Mouse (Mus musculus) liver (tissue): ENCODE data around the gene Ciao1.
"Not testable (repeated sequence)": the region's sequence is repeated elsewhere in the genome, so short reads cannot be mapped to it uniquely, and the experiment has no call there.

Experiments
- DNase-seq: peaks from one replicate; pipeline ENCODE4 v3.0.0-alpha.2; 2020; ENCODE audit warnings: mixed read lengths

The Ciao1 gene

DNA sequence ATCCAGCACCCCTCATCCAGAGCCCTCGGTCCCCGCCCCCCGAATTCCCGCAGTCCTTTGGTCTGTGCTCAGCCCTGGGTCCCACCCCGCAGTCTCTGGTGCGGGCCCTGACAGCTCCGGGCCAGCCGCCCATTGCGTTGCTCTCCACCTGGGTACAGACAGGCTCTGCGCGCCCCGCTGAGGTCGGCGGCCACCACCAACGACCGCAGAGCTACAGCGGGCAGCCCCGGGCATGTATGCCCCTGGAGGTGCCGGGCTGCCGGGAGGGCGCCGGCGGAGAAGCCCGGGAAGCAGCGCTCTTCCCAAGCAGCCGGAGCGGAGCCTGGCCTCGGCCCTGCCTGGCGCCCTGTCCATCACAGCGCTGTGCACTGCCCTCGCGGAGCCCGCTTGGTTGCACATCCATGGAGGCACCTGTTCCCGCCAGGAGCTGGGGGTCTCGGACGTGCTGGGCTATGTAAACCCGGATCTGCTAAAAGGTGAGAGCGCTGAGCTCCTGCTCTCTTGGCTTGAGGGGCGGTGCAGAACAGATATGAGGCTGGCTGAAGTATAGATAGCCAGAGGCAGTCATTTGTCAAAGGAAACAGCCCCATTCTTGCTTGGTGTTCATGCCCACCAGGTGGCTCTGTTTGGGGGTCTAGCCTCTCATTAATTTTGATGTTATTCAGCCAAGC is 853 bp upstream of the Ciao1 start:
- peak; percentile 70 for DNase-seq

DNA sequence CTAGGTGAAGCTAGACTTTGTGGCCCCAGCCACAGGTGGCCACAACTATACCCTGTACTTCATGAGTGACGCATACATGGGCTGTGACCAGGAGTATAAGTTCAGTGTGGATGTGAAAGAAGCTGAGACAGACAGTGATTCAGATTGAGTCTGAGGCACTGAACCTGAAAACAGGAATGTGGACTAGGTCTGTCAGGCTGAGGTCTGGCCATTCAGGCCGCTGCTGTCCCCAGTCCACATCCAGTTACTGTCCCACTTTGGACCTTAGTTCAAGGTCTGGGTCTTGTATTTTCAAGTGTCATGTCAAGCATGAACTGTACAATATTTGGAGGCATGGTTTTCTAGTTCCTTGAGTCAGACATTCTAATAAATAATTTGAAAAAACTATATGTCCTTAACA is 7.6 kb downstream of the Ciao1 start:
- no peak for DNase-seq

DNA sequence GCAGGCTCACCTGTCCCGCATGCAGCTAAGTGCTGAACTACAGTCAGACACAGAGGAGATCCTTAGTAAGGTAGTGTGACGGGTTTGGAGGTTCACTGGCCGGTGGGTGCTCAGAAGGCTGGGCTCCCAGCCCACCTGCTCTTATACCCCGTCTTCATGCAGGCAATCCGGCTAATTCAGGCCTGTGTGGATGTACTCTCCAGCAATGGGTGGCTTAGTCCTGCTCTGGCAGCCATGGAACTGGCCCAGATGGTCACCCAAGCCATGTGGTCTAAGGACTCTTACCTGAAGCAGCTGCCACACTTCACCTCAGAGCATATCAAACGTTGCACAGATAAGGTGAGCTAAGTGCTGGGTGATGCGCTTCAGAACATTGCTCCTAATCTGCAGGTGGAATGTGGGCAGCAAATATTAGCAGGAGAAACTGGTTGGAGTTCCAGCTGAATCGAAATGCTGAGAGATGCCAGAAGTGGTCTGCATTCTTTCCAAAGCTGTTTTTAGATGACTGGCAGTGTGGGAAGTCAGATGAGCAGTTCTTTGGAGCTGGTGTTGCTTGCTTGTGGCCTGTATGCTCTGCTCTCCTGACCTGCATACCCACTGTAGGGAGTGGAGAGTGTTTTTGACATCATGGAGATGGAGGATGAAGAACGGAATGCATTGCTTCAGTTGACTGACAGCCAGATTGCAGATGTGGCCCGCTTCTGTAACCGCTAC is 9.6 kb downstream of the Ciao1 start:
- no peak for DNase-seq

DNA sequence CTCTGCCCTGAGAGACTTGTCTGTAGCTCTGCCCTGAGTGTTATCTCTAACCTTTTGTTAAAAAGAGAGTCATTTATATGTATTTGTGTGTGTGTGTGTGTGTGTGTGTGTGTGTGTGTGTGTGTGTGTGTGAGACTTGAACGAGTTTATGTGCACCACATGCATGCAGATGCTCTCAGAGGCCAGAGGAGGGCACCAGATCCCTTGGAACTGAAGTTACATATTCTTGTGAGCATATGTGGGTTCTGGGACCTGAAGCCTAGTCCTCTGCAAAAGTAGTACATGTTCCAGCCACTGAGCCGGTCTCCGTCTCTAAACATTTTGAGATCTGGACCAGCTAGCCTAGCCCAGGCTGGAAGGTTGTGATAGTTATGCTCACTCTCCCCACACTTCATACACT is 22.4 kb downstream of the Ciao1 start:
- DNase-seq: no peak

DNA sequence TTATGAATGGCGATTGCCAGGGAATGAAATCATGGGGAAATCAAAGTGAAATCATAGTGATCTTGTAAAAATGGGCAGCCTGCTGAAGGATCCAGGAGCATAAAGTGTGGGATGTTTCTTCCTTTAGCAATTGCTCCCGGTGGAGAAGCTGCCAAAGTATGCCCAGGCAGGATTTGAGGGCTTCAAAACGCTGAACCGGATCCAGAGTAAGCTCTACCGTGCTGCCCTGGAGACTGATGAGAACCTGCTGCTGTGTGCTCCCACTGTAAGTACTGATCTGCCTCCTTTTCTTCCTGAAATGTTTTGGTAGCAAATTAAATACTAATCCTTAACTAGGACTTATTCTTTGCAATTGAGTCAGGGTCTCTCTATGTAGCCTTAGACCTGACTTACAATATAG is 29.9 kb downstream of the Ciao1 start:
- DNase-seq: no peak

DNA sequence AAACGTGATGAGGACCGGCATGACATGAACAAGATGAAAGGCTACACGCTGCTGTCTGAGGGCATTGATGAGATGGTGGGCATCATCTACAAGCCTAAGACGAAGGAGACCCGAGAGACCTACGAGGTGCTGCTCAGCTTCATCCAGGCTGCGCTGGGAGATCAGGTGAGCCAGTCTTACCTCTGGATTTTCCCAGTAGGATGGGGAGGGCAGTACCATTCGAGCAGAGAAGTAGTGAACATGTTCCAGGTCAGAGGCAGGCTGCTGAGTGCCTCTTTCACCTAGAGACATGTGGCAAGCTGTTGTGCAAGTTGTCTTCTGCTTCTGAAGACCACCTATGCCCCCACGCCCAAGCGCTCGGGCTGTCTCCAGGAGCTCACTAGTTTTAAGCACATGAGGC is 36.9 kb downstream of the Ciao1 start:
- no peak for DNase-seq

DNA sequence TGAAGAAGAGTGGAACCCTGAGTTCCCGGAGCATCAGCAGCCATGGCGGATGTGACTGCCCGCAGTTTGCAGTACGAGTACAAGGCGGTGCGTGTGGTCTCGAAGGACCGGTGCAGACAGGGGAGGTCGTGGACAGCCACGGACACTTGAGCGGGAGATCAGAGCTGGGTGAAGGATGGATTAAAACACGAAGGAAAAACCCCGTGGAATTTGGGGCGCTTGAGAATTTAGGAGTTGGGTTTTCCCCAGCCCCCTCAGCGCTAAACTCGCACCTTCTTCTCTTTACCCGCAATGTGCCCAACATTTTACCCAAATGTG is 39.2 kb downstream of the Ciao1 start:
- no peak for DNase-seq

DNA sequence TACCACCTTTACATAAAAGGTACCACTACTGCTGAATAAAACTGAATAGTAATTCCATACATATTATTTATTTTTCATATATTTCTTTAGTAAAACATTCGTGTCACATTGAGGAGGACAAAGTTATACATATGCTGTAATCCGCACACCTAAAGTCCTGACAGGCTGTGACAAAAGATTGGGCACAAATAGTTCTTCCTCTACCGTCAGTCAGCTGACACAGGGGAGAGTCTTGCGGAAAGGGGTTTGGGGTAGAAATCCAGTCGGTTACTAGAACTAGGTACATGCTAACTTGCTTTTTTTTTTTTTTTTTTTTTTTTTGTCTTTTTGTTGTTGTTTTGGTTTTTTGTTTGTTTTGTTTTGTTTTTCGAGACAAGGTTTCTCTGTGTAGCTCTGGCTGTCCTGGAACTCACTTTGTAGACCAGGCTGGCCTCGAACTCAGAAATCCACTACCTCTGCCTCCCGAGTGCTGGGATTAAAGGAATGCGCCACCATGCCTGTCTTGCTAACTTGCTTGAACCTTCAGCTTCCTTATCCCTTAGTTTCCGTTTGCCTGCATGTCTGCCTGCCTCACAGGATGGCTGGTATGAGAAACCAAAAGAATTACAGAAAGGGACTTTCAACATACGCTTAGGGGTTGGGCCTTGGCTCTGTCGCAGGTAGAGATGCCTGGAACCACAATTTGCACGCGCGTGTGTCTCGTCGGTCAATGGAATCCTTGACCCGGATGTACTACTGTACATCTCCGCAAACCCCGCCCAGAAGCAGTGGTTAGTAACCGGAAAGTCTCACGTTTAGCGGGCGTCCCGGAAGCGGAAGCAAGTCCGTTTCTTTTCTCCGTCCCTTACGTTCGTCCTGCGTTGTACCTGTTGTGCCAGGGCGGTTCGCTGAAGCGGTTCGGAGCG is 39.8 kb downstream of the Ciao1 start, which contains the start of the genes 1810024B03Rik and Snrnp200:
1810024B03Rik (minus strand) TSS at position 734 of the 905 bp plus-strand sequence.
Snrnp200 (plus strand) TSS at position 840 of the 905 bp plus-strand sequence.
- DNase-seq: peak; percentile 94

DNA sequence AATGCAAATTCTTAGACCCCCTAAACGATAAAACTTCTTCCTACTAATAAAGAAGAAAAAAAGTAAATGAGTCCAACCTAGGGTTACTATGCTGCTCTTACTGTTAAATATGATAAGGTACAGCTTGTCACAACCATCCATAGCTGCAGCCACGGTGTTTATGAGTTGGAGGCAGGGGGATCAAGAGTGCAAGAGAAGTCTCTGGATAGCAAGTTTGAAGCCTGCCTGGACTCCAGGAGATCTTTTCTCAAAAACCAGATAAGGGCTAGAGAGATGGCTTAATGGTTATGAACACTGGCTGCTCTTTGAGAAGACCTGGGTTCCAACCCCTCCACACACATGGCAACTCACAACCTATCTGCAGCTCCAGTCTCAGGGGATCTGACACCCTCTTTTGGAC is 40.7 kb downstream of the Ciao1 start:
- DNase-seq: no peak

DNA sequence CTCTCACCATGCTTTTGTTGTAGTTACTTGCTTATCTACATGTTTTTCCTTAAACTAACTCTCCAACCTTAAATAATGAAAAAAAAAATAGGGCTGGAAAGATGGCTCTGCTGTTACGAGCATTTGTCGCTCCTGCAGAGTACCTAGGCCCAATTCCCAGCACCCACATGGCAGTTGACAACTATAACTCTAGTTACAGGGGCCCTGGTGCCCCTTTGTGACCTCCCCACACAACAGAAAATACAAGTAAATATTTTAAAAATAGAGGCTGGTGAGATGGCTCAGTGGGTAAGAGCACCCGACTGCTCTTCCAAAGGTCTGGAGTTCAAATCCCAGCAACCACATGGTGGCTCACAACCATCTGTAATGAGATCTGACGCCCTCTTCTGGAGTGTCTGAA is 41.7 kb downstream of the Ciao1 start:
- not testable (repeated sequence) for DNase-seq

DNA sequence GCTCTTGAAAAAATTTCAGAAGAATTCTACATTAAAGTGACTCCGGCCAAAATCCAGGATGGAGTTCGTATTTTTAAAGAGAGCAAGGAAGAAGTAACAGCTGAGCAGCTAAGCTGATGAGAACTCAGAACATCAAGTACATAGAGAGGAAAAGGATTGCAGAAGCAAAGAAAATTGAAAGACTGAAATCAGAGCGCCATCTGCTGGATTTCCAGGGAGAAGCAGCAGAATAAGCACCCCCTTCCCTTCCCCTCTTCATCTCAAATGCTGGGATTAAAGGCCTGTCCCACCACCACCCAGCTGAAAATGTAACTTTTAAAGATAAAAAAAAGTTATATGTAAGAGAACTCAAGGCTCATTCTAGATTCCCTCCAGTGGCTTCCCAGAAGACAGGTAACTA is 42.7 kb downstream of the Ciao1 start:
- peak; percentile 62 for DNase-seq
